Mouse (Mus musculus): ENCODE data around the gene Cps1.

The Cps1 gene

GRCm38 (mm10) chr1:67122797-67123196 lies at the start of gene Cps1:
Cps1 (plus strand) TSS chr1:67123026.
- no peak for DNase-seq

GRCm38 (mm10) chr1:67077739-67078138 lies 45.1 kb upstream of the Cps1 start:
- no peak for DNase-seq

GRCm38 (mm10) chr1:67078666-67079065 lies 44.2 kb upstream of the Cps1 start:
- no peak for DNase-seq

GRCm38 (mm10) chr1:67079146-67079545 lies 43.7 kb upstream of the Cps1 start:
- no peak for DNase-seq

GRCm38 (mm10) chr1:67092473-67092872 lies 30.4 kb upstream of the Cps1 start:
- no peak for DNase-seq

- no peak for DNase-seq
Observed at GRCm38 (mm10) chr1:67099215-67099614, 23.6 kb upstream of the Cps1 start.

- DNase-seq = no peak
Observed at GRCm38 (mm10) chr1:67103476-67104248, 19.2 kb upstream of the Cps1 start.

GRCm38 (mm10) chr1:67111621-67112298 lies 11.1 kb upstream of the Cps1 start:
- DNase-seq = no peak

- no peak for DNase-seq
Observed at GRCm38 (mm10) chr1:67113343-67114030, 9.3 kb upstream of the Cps1 start.

- DNase-seq = no peak
Observed at GRCm38 (mm10) chr1:67116571-67116970, 6.3 kb upstream of the Cps1 start.

- no peak for DNase-seq
Observed at GRCm38 (mm10) chr1:67117778-67118177, 5.0 kb upstream of the Cps1 start.

- no peak for DNase-seq
Observed at GRCm38 (mm10) chr1:67125433-67125832, 2.6 kb downstream of the Cps1 start.

GRCm38 (mm10) chr1:67143939-67144338 lies 21.1 kb downstream of the Cps1 start:
- DNase-seq = peak; percentile 13

GRCm38 (mm10) chr1:67151246-67151645 lies 28.4 kb downstream of the Cps1 start:
- no peak for DNase-seq

GRCm38 (mm10) chr1:67167283-67167682 lies 44.5 kb downstream of the Cps1 start:
- DNase-seq = no peak

- DNase-seq = peak; percentile 33
Observed at GRCm38 (mm10) chr1:67181165-67181564, 58.3 kb downstream of the Cps1 start.

- no peak for DNase-seq
Observed at GRCm38 (mm10) chr1:67182201-67182600, 59.4 kb downstream of the Cps1 start.

- DNase-seq = no peak
Observed at GRCm38 (mm10) chr1:67183532-67183931, 60.7 kb downstream of the Cps1 start.

GRCm38 (mm10) chr1:67184134-67184533 lies 61.3 kb downstream of the Cps1 start:
- DNase-seq = peak; percentile 10

GRCm38 (mm10) chr1:67197335-67197734 lies 74.5 kb downstream of the Cps1 start:
- no peak for DNase-seq

GRCm38 (mm10) chr1:67218339-67218944 lies 95.6 kb downstream of the Cps1 start:
- no peak for DNase-seq

- no peak for DNase-seq
Observed at GRCm38 (mm10) chr1:67223666-67224065, 100.8 kb downstream of the Cps1 start.

GRCm38 (mm10) chr1:67234861-67235260 lies 112.0 kb downstream of the Cps1 start:
- DNase-seq = no peak
